Mouse (Mus musculus): ENCODE results near the gene Fbxo41.

DNA sequence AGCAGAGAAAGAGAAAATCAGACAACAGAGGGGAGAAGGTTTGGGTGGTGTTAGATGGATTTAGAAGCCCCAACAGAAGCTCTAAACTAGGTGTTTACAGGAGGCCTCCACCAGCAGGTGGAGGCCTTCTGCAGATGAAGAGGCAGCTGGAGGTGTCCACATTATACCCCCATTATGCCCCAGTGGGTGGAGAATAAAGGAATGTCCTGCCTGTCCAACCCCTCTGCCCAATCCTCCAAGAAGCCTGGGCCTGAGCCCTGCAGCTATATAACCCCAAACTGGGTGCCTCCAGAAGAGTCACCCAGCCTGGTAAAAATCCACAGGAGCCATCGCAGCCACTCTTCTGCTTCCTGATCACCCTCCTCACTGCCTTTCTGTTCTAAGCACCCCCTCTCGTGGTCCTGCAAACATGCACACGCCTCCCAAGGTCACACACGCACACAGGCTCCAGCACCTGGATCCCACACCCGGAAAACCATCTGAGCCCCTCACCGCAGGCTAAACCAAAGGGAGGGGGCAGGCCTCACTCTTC is 1.2 kb downstream of the Fbxo41 start:
- TF ChIP-seq MAFK (IDR thresholded peaks at IDR 0.05; ENCODE audit: insufficient read depth, low read depth, low read length) (no peak), ZC3H11A (IDR thresholded peaks at IDR 0.05; ENCODE audit: borderline replicate concordance, low read depth, low read length) (no peak)

Data from ES-E14 (cell line).